Mouse (Mus musculus) heart, postnatal 0 days (tissue): Measurements from ENCODE around the gene Gtpbp1.

Source experiments
- CTCF ChIP-seq: IDR thresholded peaks from 2 replicates; pipeline ENCODE4 v1.5.1; 2016; ENCODE audit warnings: antibody characterized with exemption, control low read depth, low read depth
- EP300 ChIP-seq: IDR thresholded peaks from 2 replicates; pipeline ENCODE4 v1.6.1; 2016; ENCODE audit warnings: antibody characterized with exemption, low read depth

DNA sequence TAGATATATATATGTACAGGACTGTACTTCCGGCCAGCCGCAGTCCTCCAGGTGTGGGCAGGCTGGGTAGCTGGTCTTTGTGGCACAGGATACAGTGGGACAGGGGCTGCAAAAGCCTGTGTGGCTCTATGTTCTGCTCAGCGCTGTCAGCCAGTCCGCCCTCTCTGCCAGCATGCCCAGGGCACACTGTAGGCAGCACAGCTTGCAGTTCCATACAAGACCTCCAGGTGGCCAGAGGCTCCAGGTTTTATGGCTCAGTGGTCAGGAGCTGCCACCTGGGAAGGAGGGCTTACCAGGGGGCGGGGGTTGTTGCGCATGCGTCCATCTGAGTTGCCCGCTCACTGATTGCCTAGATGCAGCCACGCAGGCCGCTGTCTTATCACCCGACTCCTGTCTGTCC is 57.4 kb downstream of the Gtpbp1 start:
- TF ChIP-seq CTCF (peak; percentile 37), EP300 (no peak)
